Comparison of ENCODE assay signal across 15 mouse cellular contexts in genomic region chr13:8352952-8353351, GRCm38 (mm10).
"Had no signal": no experiment of that assay in that cellular context is flagged by ENCODE, and none has a peak within 500 bp of the region (broad histone marks: within the 10 kb centered on the region; RNA-seq: fewer than 3 reads in every experiment).

No protein-coding gene starts in this region.

- DNase-seq: retina, postnatal 1 day; right cerebral cortex, adult 18-20 months; right cerebral cortex, postnatal 14 days; right cerebral cortex, postnatal 25 days; right cerebral cortex, postnatal 4 days; spleen, adult 18-20 months; thymus, adult 18-20 months; thymus, adult 2 months; thymus, postnatal 14 days; thymus, postnatal 25 days; thymus, postnatal 36 days; thymus, postnatal 4 days had no signal

- H3K4me1 ChIP-seq: neural tube, embryonic 15.5 days; stomach, embryonic 15.5 days had no signal

- H3K4me2 ChIP-seq: neural tube, embryonic 15.5 days; stomach, embryonic 15.5 days had no signal

- H3K27me3 ChIP-seq: neural tube, embryonic 15.5 days; stomach, embryonic 15.5 days had no signal

- H3K9me3 ChIP-seq: neural tube, embryonic 15.5 days; stomach, embryonic 15.5 days had no signal

- H3K4me3 ChIP-seq: neural tube, embryonic 15.5 days; stomach, embryonic 15.5 days had no signal

- H3K9ac ChIP-seq: neural tube, embryonic 15.5 days; stomach, embryonic 15.5 days had no signal

- H3K27ac ChIP-seq: neural tube, embryonic 15.5 days; stomach, embryonic 15.5 days; stomach, postnatal 0 days had no signal

- H3K36me3 ChIP-seq: neural tube, embryonic 15.5 days; stomach, embryonic 15.5 days had no signal
